Mouse (Mus musculus) CH12.LX (cell line): ENCODE measurements around the gene 2610318N02Rik. TPM values are rescaled to one million over a fixed set of nuclear protein-coding genes. Genes with fewer than 3 reads are reported as not detected.

ENCODE experiments used
- DNase-seq: peaks from one replicate; pipeline ENCODE4 v3.0.0-alpha.2; 2013; ENCODE audit errors: extremely low read depth
- H3K27ac ChIP-seq: 2 replicates; pipeline ENCODE4 v1.5.1; 2012; ENCODE audit warnings: low read depth, mild to moderate bottlenecking, control low read depth, moderate library complexity; ENCODE audit not compliant: insufficient read depth
- H3K27me3 ChIP-seq: replicated peaks from 2 replicates; pipeline ENCODE3; 2012; ENCODE audit warnings: inconsistent platforms
- H3K36me3 ChIP-seq, 2 experiments: replicated peaks in 1 of 2; 2 replicates each; pipeline versions ENCODE3 to v1.6.1; 2012; ENCODE audit warnings: inconsistent platforms in 1 of 2, low read length in 1 of 2, mild to moderate bottlenecking in 1 of 2, mixed read lengths in 1 of 2, moderate library complexity in 1 of 2; ENCODE audit not compliant: control insufficient read depth in 1 of 2, insufficient read depth in 1 of 2
- H3K4me1 ChIP-seq, 2 experiments: 2 replicates each; pipeline ENCODE4 v1.6.1; 2012; ENCODE audit warnings: inconsistent platforms in 1 of 2, moderate library complexity in 1 of 2; ENCODE audit not compliant: insufficient read depth in 2 of 2, control insufficient read depth in 1 of 2
- H3K4me2 ChIP-seq: 2 replicates; pipeline ENCODE4 v1.6.1; 2012; ENCODE audit warnings: low read depth, mild to moderate bottlenecking, control low read depth; ENCODE audit not compliant: poor library complexity, insufficient read depth, severe bottlenecking
- H3K4me3 ChIP-seq, 3 experiments: fragments of 150-350 bp in 1 of 3; sonication (generic) in 1 of 3; replicated peaks in 1 of 3; 2 replicates each; pipeline versions ENCODE3 to v1.5.1; 2011 to 2012; ENCODE audit warnings: low read depth in 2 of 3, low read length in 2 of 3, mild to moderate bottlenecking in 2 of 3, moderate library complexity in 2 of 3, control low read depth in 1 of 3, improper control_type of control experiment in 1 of 3, inconsistent platforms in 1 of 3, mixed read lengths in 1 of 3; ENCODE audit not compliant: poor library complexity in 1 of 3
- H3K79me2 ChIP-seq: replicated peaks from 2 replicates; pipeline ENCODE4 v1.6.1; 2012; ENCODE audit warnings: mild to moderate bottlenecking, moderate library complexity; ENCODE audit not compliant: control insufficient read depth, poor library complexity, insufficient read depth, severe bottlenecking; ENCODE audit errors: extremely low read depth
- H3K9ac ChIP-seq: 2 replicates; pipeline ENCODE4 v1.6.1; 2012; ENCODE audit warnings: low read depth, mild to moderate bottlenecking, control low read depth, moderate library complexity; ENCODE audit not compliant: insufficient read depth
- H3K9me3 ChIP-seq: replicated peaks from 2 replicates; pipeline ENCODE3; 2012; ENCODE audit warnings: low read length, inconsistent platforms, mixed read lengths
- BHLHE40 ChIP-seq: IDR thresholded peaks from 2 replicates; pipeline ENCODE4 v1.6.1; 2011; ENCODE audit warnings: mild to moderate bottlenecking, low read depth, low read length, improper control_type of control experiment
- CHD1 ChIP-seq: IDR thresholded peaks from 2 replicates; pipeline ENCODE4 v1.6.1; 2012; ENCODE audit warnings: low read depth, low read length, improper control_type of control experiment, inconsistent platforms
- CHD2 ChIP-seq: IDR thresholded peaks from 2 replicates; pipeline ENCODE4 v1.6.1; 2011; ENCODE audit warnings: low read length, improper control_type of control experiment
- CTCF ChIP-seq, 2 experiments: IDR thresholded peaks in 1 of 2; conservative IDR thresholded peaks in 1 of 2; 2 replicates each; pipeline ENCODE4 v1.5.1; 2011 to 2012; ENCODE audit warnings: low read depth in 2 of 2, low read length in 2 of 2, improper control_type of control experiment in 1 of 2, inconsistent platforms in 1 of 2, mild to moderate bottlenecking in 1 of 2, moderate library complexity in 1 of 2
- E2F4 ChIP-seq: IDR thresholded peaks from 2 replicates; pipeline ENCODE4 v1.6.1; 2011; ENCODE audit warnings: low read depth, low read length, improper control_type of control experiment; ENCODE audit not compliant: insufficient replicate concordance
- ELF1 ChIP-seq: IDR thresholded peaks from 2 replicates; pipeline ENCODE4 v1.6.1; 2014; ENCODE audit warnings: low read depth, mild to moderate bottlenecking, inconsistent platforms, low read length, improper control_type of control experiment
- EP300 ChIP-seq: IDR thresholded peaks from 2 replicates; pipeline ENCODE4 v1.6.1; 2011; ENCODE audit warnings: low read length, improper control_type of control experiment
- ETS1 ChIP-seq: conservative IDR thresholded peaks from 2 replicates; pipeline ENCODE4 v1.6.1; 2012; ENCODE audit warnings: low read depth, mild to moderate bottlenecking, inconsistent platforms, low read length, improper control_type of control experiment, moderate library complexity
- HCFC1 ChIP-seq: IDR thresholded peaks from 2 replicates; pipeline ENCODE4 v1.6.1; 2012; ENCODE audit warnings: low read depth, mild to moderate bottlenecking, inconsistent platforms, low read length, improper control_type of control experiment
- IRF4 ChIP-seq: IDR thresholded peaks from 2 replicates; pipeline ENCODE4 v1.6.1; 2014; ENCODE audit warnings: low read depth, mild to moderate bottlenecking, inconsistent platforms, low read length, improper control_type of control experiment
- JUN ChIP-seq: IDR thresholded peaks from 2 replicates; pipeline ENCODE4 v1.6.1; 2011; ENCODE audit warnings: low read depth, mild to moderate bottlenecking, low read length, improper control_type of control experiment, moderate library complexity; ENCODE audit not compliant: insufficient read depth
- JUND ChIP-seq: conservative IDR thresholded peaks from 2 replicates; pipeline ENCODE4 v1.6.1; 2011; ENCODE audit warnings: low read depth, low read length, improper control_type of control experiment
- KAT2A ChIP-seq: IDR thresholded peaks from 2 replicates; pipeline ENCODE4 v1.6.1; 2012; ENCODE audit warnings: low read length, improper control_type of control experiment, inconsistent platforms; ENCODE audit not compliant: insufficient replicate concordance
- MAFK ChIP-seq: IDR thresholded peaks from 2 replicates; pipeline ENCODE4 v1.6.1; 2011; ENCODE audit warnings: low read length, improper control_type of control experiment; ENCODE audit not compliant: insufficient replicate concordance
- MAX ChIP-seq: IDR thresholded peaks from 2 replicates; pipeline ENCODE4 v1.6.1; 2011; ENCODE audit warnings: low read length, improper control_type of control experiment
- MAZ ChIP-seq: IDR thresholded peaks from 2 replicates; pipeline ENCODE4 v1.6.1; 2012; ENCODE audit warnings: low read depth, mild to moderate bottlenecking, inconsistent platforms, low read length, improper control_type of control experiment, moderate library complexity
- MEF2A ChIP-seq: IDR thresholded peaks from 2 replicates; pipeline ENCODE4 v1.6.1; 2014; ENCODE audit warnings: low read depth, mild to moderate bottlenecking, inconsistent platforms, low read length, improper control_type of control experiment, borderline replicate concordance
- MXI1 ChIP-seq: IDR thresholded peaks from 2 replicates; pipeline ENCODE4 v1.6.1; 2011; ENCODE audit warnings: mild to moderate bottlenecking, low read depth, low read length, improper control_type of control experiment
- MYC ChIP-seq: IDR thresholded peaks from 2 replicates; pipeline ENCODE4 v1.6.1; 2011; ENCODE audit warnings: low read depth, mild to moderate bottlenecking, improper control_type of control experiment, low read length
- NELFE ChIP-seq: IDR thresholded peaks from 2 replicates; pipeline ENCODE4 v1.6.1; 2011; ENCODE audit warnings: low read depth, low read length, improper control_type of control experiment
- NRF1 ChIP-seq: IDR thresholded peaks from 2 replicates; pipeline ENCODE4 v1.6.1; 2014; ENCODE audit warnings: low read depth, mild to moderate bottlenecking, inconsistent platforms, low read length, improper control_type of control experiment, moderate library complexity
- PAX5 ChIP-seq: IDR thresholded peaks from 2 replicates; pipeline ENCODE4 v1.6.1; 2012; ENCODE audit warnings: low read length, inconsistent platforms, mixed read lengths
- POLR2A ChIP-seq: IDR thresholded peaks from 2 replicates; pipeline ENCODE4 v1.6.1; 2011; ENCODE audit warnings: low read depth, mild to moderate bottlenecking, improper control_type of control experiment, low read length
- POLR2AphosphoS2 ChIP-seq: IDR thresholded peaks from 2 replicates; pipeline ENCODE4 v1.6.1; 2011; ENCODE audit warnings: low read depth, low read length, improper control_type of control experiment
- RAD21 ChIP-seq: IDR thresholded peaks from 2 replicates; pipeline ENCODE4 v1.6.1; 2011; ENCODE audit warnings: low read depth, mild to moderate bottlenecking, low read length, improper control_type of control experiment, moderate library complexity
- RCOR1 ChIP-seq: conservative IDR thresholded peaks from 2 replicates; pipeline ENCODE4 v1.6.1; 2012; ENCODE audit warnings: low read depth, mild to moderate bottlenecking, inconsistent platforms, low read length, improper control_type of control experiment
- SIN3A ChIP-seq: IDR thresholded peaks from 2 replicates; pipeline ENCODE4 v1.6.1; 2012; ENCODE audit warnings: low read length, improper control_type of control experiment, inconsistent platforms
- SMC3 ChIP-seq: IDR thresholded peaks from 2 replicates; pipeline ENCODE4 v1.6.1; 2011; ENCODE audit warnings: low read depth, low read length, improper control_type of control experiment
- TBP ChIP-seq: conservative IDR thresholded peaks from 2 replicates; pipeline ENCODE4 v1.6.1; 2011; ENCODE audit warnings: low read depth, low read length, improper control_type of control experiment
- TCF12 ChIP-seq: IDR thresholded peaks from 2 replicates; pipeline ENCODE4 v1.6.1; 2014; ENCODE audit warnings: low read depth, mild to moderate bottlenecking, inconsistent platforms, low read length, improper control_type of control experiment
- UBTF ChIP-seq: IDR thresholded peaks from 2 replicates; pipeline ENCODE4 v1.6.1; 2012; ENCODE audit warnings: low read depth, mild to moderate bottlenecking, inconsistent platforms, low read length, improper control_type of control experiment, moderate library complexity
- USF1 ChIP-seq: IDR thresholded peaks from 2 replicates; pipeline ENCODE4 v1.6.1; 2014; ENCODE audit warnings: low read depth, mild to moderate bottlenecking, inconsistent platforms, low read length, improper control_type of control experiment
- USF2 ChIP-seq: conservative IDR thresholded peaks from 2 replicates; pipeline ENCODE4 v1.6.1; 2011; ENCODE audit warnings: low read depth, low read length, improper control_type of control experiment
- ZC3H11A ChIP-seq: IDR thresholded peaks from 2 replicates; pipeline ENCODE4 v1.6.1; 2012; ENCODE audit warnings: low read depth, mild to moderate bottlenecking, inconsistent platforms, low read length, improper control_type of control experiment
- ZKSCAN1 ChIP-seq: IDR thresholded peaks from 2 replicates; pipeline ENCODE4 v1.6.1; 2012; ENCODE audit warnings: low read depth, inconsistent platforms, low read length, improper control_type of control experiment, borderline replicate concordance
- ZMIZ1 ChIP-seq: IDR thresholded peaks from 2 replicates; pipeline ENCODE4 v1.6.1; 2012; ENCODE audit warnings: low read depth, mild to moderate bottlenecking, inconsistent platforms, low read length, improper control_type of control experiment
- ZNF384 ChIP-seq: IDR thresholded peaks from 2 replicates; pipeline ENCODE4 v1.6.1; 2012; ENCODE audit warnings: low read depth, low read length, improper control_type of control experiment, inconsistent platforms
- dilution Hi-C: fragments of 300-500 bp; cut with MboI; formaldehyde crosslinking; loops from 2 replicates; pipeline ENCODE4 v1.14.3; 2020; ENCODE audit warnings: low sequenced_read_pairs; ENCODE audit not compliant: extremely low pct_unique_long_range_greater_than_20kb, extremely low pct_ligation_motif_present
- in situ Hi-C: fragments of 300-500 bp; cut with MboI; formaldehyde crosslinking; loops from 3 replicates; pipeline ENCODE4 v1.14.3; 2019; ENCODE audit warnings: low sequenced_read_pairs, low pct_ligation_motif_present, low pct_unique_long_range_greater_than_20kb, mixed read lengths
- polyA plus RNA-seq: library from polyadenylated mRNA; unstranded; fragments of >175 nt; gene quantifications from 2 replicates; pipeline ENCODE4 v1.2.1, GENCODE M21; 2012; ENCODE audit warnings: low read depth; ENCODE audit not compliant: insufficient read length
- total RNA-seq, 2 experiments: library from RNA; depleted of rRNA; stranded (reverse); fragments of 300-350 nt in 1 of 2; fragments of >200 nt in 1 of 2; gene quantifications; 2 replicates each; pipeline ENCODE4 v1.2.3; 2012 to 2014

Gene 2610318N02Rik
- total and polyA plus RNA-seq, 3 experiments = 21.0 to 78.4 (median 33.3) TPM

- no peak within 1 kb of the TSS for H3K27ac ChIP-seq
- TF ChIP-seq RAD21 (no peak), USF2 (no peak), MAFK (no peak), RCOR1 (peak; percentile 71; the same call in 1 of the 2 replicates), MYC (peak; percentile 31; the same call in 1 of the 2 replicates), ZMIZ1 (peak; percentile 96), MAZ (peak; percentile 56; the same call in 1 of the 2 replicates), CHD2 (peak; percentile 97), NRF1 (peak; percentile 71), MEF2A (no peak; the same call in 1 of the 2 replicates), ZKSCAN1 (no peak), POLR2A (peak; percentile 98), EP300 (no peak), CHD1 (peak; percentile 84; the same call in 1 of the 2 replicates), JUND (no peak), TBP (peak; percentile 83; the same call in 1 of the 2 replicates), ZNF384 (0 out of 2 replicates have a peak, but pooled peaks have one; percentile 22), BHLHE40 (peak; percentile 27; the same call in 1 of the 2 replicates), KAT2A (peak; percentile 73; the same call in 1 of the 2 replicates), NELFE (peak; percentile 88), PAX5 (no peak), IRF4 (peak; percentile 65; the same call in 1 of the 2 replicates), SMC3 (0 out of 2 replicates have a peak, but pooled peaks have one; percentile 5), ZC3H11A (no peak), E2F4 (peak; percentile 85; the same call in 1 of the 2 replicates), CTCF (conservative IDR thresholded peaks at IDR 0.05 in 1 of 2, IDR thresholded peaks at IDR 0.05 in 1 of 2; ENCODE audit: low read depth in 2 of 2, low read length in 2 of 2) (peak in 1 of 2 experiments; percentile 50; a peak in 2 of 4 replicates), MXI1 (peak; percentile 76; the same call in 1 of the 2 replicates), SIN3A (peak; percentile 99), JUN (no peak), POLR2AphosphoS2 (peak; percentile 80), USF1 (no peak), MAX (peak; percentile 85), ETS1 (0 out of 2 replicates have a peak, but pooled peaks have one; percentile 23), ELF1 (peak; percentile 92), TCF12 (peak; percentile 86), HCFC1 (peak; percentile 58), UBTF (peak; percentile 38; the same call in 1 of the 2 replicates)
These were observed 7.3 kb upstream of the 2610318N02Rik start, which contains the start of gene Sdf2l1 for GRCm38 (mm10) chr16:17132089-17132905. Gene Sdf2l1, minus strand, starts transcription at chr16:17132383.

More at GRCm38 (mm10) chr16:17132089-17132905, 7.3 kb upstream of the 2610318N02Rik start, which contains the start of gene Sdf2l1:
- in situ Hi-C loops = loop anchor here (5.0 kb wide), 2 partner anchors 70 to 150 kb away; partner anchors contain the start of gene Ube2l3
- Histone ChIP-seq H3K36me3 (peaks cover 0 to 14% of the 10 kb centered on the region in 2 experiments), H3K79me2 (no peaks in the 10 kb centered on the region; the same call in 1 of the 2 replicates), H3K4me3 (peak within 1 kb of the TSS; percentile 75 to 92 (median 76)), H3K4me1 (peaks cover 10 to 26% of the 10 kb centered on the region in 2 experiments), H3K4me2 (peak within 1 kb of the TSS; percentile 83), H3K27me3 (no peaks in the 10 kb centered on the region), H3K9ac (peak within 1 kb of the TSS; percentile 61), H3K9me3 (no peaks in the 10 kb centered on the region)
- DNase-seq = peak; percentile 100
- dilution Hi-C loops = no loop called here
